Mouse (Mus musculus): ENCODE measurements around the gene Mxra8.

Mxra8 gene

DNA sequence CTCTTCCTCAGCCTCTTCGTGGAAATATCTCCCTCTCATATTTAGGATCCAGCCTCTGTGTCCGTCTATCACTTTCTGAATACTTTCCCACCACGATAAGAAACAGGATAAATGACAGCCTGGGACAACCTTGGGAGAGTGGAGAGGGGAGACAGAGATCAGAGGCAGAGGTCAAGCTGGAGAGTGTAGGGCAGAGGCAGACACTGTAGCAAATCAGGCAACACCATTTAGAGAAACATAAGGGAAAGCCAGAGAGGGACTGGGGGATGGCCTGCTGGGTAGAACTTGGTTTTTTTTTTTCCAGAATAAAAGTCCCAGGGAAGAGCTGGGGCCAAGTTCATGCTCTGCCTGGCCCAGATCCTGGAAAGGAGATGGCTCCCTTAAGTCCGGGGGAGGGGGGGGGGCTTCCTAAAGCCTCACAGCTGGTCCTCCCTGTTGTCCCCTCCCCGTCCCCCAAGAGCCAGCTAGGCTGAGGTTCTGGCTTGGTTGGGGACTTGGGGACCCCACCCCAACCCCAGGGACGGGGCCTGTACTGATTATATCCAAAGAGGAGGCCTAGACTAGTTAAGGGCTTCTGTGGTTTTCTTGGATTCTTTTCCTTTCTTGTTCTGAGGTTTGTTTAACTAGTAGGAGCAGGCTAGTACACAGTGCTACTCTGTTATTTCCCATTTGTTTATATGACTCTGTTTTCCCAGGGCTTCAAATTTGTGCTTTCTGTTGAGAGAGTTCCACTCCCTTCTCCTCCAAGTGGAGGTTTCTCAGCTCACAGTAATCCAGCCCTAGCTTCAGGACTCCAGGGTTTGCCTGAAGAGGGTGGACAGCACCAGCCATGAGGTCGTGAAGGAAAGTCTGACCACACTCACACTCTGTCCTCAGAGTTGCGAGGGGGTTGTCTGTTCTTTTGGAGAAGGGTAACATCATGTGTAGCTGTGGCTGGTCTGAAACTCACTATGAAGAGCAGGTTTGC, 1.0 kb upstream of the Mxra8 start:
- no peak for DNase-seq

- DNase-seq, result no peak
These were observed 859 bp downstream of the Mxra8 start for GRCm38 (mm10) chr4:155840076-155841002.

DNA sequence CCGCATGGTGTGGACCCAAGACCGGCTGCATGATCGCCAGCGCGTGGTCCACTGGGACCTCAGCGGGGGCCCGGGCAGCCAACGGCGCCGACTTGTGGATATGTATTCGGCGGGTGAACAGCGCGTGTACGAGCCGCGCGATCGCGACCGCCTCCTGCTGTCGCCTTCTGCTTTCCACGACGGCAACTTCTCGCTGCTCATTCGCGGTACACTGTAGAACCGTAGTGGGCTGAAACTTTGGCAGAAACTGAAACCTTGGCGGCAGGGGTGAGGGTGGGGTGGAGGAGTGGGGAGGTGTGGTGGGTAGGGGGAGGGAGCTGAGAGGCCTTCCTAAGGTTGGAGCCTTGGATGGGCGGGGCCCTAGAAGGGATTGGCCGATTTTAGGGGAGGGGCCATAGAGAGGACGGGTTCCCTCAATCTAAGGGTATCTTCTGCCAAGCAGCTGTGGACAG, 1.5 kb downstream of the Mxra8 start:
- DNase-seq, result peak; percentile 46 to 68

DNA sequence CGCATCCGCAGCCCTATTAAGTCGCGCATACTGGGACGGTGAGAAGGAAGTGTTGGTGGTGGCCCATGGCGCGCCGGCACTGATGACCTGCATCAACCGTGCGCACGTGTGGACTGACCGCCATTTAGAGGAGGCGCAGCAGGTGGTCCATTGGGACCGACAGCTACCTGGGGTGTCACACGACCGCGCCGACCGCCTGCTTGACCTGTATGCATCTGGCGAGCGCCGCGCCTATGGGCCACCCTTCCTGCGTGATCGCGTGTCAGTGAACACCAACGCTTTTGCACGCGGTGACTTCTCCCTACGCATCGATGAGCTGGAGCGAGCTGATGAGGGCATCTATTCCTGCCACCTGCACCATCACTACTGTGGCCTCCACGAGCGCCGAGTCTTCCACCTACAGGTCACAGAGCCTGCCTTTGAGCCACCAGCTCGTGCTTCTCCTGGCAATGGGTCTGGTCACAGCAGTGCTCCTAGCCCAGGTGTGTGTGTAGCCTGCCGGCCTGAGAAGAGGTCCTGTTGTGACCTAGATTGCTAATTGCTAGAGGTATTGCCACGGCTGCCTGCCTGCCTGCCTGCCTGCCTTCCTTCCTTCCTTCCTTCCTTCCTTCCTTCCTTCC, 2.3 kb downstream of the Mxra8 start:
- no peak for DNase-seq

- DNase-seq, result no peak
These were observed 3.8 kb downstream of the Mxra8 start for GRCm38 (mm10) chr4:155843231-155843630.

DNA sequence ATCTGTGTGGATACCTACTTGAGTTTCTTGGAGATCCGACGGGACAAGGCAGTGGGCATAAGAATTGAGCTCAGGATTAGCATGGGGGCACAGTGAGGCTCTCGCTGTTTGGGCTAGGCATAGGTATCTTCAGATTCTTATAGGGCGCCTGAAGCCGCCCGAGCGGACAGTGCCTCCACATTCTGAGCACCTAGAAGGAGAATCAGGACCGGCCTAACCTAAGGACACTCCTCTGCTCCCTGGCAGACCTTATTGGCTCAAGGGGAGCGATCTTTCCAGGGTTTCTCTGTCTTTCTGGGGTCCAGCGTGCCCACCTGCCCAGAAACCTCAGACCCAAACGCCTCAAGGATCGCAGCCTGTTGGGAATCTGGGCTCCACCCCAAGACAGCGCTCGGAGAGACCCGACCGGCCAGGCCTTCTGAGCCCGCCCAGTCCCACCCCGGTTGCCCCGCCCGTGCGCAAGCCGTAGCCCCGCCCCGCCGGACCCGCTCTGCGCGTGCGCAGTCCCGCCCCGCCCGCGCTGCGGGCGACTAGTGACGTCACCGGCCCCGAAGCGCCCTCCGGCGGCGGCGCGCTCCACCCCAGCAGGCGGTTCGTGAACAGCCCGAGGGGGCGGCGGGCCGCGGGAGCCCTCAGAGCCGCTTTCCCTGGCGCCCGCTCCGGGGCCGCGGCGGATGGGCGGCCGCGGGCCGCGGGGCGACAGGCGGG, 7.5 kb downstream of the Mxra8 start, which contains the start of gene Dvl1:
TSS of gene Dvl1 (plus strand) at position 532 of the 708 bp plus-strand sequence.
- DNase-seq, result peak; percentile 81

GRCm38 (mm10) chr4:155847591-155848352, 8.3 kb downstream of the Mxra8 start:
- DNase-seq, result peak; percentile 45 to 51

DNA sequence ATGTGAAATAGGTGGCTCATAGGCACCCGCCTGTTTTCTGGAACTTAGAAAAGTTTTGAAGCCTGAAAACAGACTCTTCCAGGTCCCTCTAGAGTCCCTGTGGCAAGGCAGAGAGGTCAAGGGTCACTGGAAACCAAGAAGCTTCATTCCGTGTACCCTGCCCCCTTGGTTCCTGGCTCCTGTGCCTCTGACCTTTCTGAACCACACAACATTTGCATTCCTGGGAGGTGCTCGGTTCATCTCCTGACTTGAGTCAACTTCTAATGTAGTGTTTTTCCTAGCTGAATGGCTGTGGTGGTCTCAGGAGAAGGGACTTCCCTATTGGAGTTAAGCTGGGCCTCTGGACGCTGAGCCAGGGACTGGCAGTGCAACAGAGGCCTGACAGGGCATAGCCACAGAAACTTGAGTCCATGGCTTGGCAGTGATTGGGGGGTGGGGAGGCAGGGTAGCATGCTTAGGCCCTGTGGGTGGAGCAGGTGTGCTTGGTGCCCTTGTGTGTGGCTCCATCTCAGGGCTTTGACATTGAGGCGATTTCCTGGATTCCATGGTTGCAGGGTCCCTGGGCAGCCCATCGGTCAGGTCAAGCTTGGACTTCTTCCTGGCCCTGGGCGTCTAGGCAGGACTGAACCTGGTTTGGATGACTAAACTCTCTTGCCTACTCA, 9.1 kb downstream of the Mxra8 start:
- no peak for DNase-seq

DNA sequence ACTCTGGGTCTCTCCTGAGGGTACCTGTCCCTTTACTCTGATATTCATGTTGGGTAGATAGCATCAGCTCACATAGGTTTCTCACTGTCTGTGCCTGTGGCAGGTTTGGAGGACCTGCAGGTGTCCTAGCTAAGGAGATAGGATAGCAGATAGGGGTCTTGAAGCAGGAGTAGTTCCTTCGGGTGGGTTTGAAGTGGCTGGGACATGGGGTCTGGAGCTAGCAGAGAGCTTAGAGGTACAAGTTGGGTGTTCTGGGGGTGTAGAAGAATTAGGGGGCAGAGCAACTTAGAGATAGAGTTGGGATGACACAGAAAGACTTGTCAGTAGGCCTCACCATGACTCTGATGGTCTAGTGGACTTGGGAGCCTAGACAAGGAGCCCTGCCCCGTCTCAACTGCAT, 9.9 kb downstream of the Mxra8 start:
- no peak for DNase-seq

- DNase-seq, result no peak
These were observed 10.4 kb downstream of the Mxra8 start for GRCm38 (mm10) chr4:155849792-155850451.

GRCm38 (mm10) chr4:155851368-155851767, 11.9 kb downstream of the Mxra8 start:
- no peak for DNase-seq

GRCm38 (mm10) chr4:155851951-155852411, 12.5 kb downstream of the Mxra8 start:
- no peak for DNase-seq

GRCm38 (mm10) chr4:155853421-155853820, 13.9 kb downstream of the Mxra8 start:
- no peak for DNase-seq

DNA sequence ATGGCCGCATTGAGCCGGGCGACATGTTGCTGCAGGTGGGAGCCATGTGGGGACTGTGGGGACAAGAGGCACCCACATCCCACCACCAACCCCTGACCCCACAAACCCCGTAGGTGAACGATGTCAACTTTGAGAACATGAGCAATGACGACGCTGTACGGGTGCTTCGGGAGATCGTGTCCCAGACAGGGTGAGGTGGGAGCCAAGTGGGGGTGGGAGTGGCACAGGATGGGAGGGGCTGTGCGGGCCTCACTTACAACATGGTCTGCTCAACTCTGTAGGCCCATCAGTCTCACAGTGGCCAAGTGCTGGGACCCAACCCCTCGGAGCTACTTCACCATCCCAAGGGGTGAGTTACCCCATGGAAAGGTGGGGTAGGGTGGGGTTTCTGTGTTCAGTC, 15.5 kb downstream of the Mxra8 start:
- DNase-seq, result no peak

DNA sequence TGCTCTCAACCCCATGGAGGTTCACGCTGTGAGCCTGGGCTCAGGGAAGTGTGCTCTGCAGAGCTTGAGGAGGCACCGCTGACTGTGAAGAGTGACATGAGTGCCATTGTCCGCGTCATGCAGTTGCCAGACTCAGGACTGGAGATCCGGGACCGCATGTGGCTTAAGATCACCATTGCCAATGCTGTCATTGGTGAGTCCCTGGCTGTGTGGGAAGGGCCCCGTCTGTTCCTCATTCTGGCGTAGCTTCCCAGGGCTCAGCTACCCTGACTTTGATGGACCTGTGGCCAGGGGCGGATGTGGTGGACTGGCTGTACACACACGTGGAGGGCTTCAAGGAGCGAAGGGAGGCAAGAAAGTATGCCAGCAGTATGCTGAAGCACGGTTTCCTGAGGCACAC, 16.6 kb downstream of the Mxra8 start:
- no peak for DNase-seq

GRCm38 (mm10) chr4:155856881-155857280, 17.4 kb downstream of the Mxra8 start:
- no peak for DNase-seq

DNA sequence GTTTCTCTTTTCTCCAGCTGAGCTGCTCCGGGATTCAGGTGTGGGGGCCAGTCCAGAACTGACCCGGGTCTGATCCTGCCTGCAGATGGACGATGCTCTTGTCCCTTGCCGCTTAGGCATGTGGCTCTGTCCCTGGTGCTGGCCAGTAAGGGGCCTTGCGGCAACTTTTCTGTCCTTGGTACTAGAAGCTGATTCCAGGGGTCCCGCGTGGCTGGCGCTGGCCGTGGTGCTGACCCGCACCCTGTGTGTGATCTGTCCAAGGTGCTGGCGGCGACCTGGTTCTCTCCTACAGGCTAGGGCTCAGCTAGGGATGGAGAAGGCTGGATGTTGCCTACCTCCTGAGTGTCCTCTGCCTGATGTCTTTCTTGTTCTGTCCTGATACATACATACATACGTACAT, 19.8 kb downstream of the Mxra8 start:
- no peak for DNase-seq

DNA sequence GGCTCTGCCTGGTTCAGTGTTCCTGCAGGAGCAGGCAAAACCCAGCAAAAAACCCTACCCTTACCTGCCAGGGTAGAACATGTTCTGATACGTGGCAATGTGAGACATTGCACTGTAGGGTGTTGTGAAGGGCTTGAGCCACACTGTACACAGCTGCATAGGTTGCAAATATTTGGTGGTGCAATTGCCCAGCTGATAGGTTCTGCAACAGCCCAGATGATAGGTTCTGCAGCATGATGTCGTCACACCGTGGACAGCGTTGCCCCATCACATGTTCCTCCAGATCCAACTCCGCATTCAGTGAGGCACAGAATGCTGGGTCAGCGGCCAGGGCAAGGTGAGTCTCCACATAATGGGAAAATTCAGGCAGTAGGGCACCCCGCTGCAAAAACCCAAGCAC, 22.3 kb downstream of the Mxra8 start:
- DNase-seq, result no peak

DNA sequence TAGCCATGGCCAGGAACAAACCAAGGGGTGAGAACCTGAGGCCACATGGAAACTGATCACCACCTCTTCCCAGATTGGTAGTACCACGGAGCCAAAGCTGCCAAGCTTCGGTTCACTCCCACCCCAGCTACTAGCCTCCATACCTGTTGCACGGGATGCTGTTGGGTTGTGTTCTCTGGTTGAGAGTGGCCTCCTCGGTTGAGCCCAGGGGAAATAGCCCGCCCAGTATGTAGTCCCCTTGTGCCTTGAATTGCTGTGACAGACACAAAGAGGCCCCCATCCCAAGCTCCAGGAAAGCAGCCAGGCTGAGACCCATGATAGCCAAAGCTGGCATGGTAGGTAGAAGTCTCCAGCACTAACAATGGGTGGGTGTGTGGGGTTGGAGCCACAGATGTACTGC, 23.5 kb downstream of the Mxra8 start, which contains the start of gene Tas1r3:
TSS of gene Tas1r3 (minus strand) at position 362 of the 400 bp plus-strand sequence.
- DNase-seq, result no peak
